Mouse (Mus musculus) lung, adult 18-20 months (tissue): ENCODE measurements around the gene Ttll5.

Experiments used
- DNase-seq, 2 experiments: peaks; one replicate each; pipeline ENCODE4 v3.0.0; 2022; ENCODE audit warnings: mixed read lengths in 2 of 2

The Ttll5 gene

GRCm38 (mm10) chr12:86106086-86106485, 281.6 kb downstream of the Ttll5 start:
- DNase-seq = no peak

GRCm38 (mm10) chr12:86107645-86108044, 283.2 kb downstream of the Ttll5 start:
- DNase-seq = no peak

- DNase-seq = no peak
Measured at GRCm38 (mm10) chr12:86109531-86109930, 285.1 kb downstream of the Ttll5 start.

GRCm38 (mm10) chr12:86110637-86111036, 286.2 kb downstream of the Ttll5 start:
- DNase-seq = peak in 1 of 2 experiments; percentile 33
